Mouse (Mus musculus) ES-Bruce4 (cell line): ENCODE data around the gene Bmp2k. TPM values are rescaled to one million over a fixed set of nuclear protein-coding genes. Genes with fewer than 3 reads are reported as not detected.
"Not testable (repeated sequence)": the region's sequence is repeated elsewhere in the genome, so short reads cannot be mapped to it uniquely, and the experiment has no call there.

Source experiments
- H3K27ac ChIP-seq: 2 replicates; pipeline ENCODE4 v1.5.1; 2012; ENCODE audit warnings: low read length, inconsistent platforms; ENCODE audit not compliant: insufficient read depth
- H3K27me3 ChIP-seq: 2 replicates; pipeline ENCODE4 v1.6.1; 2012; ENCODE audit warnings: mild to moderate bottlenecking, low read length, inconsistent platforms; ENCODE audit not compliant: control insufficient read depth, poor library complexity, insufficient read depth, severe bottlenecking
- H3K36me3 ChIP-seq: 2 replicates; pipeline ENCODE4 v1.6.1; 2012; ENCODE audit warnings: inconsistent platforms, mild to moderate bottlenecking, low read length, moderate library complexity; ENCODE audit not compliant: control insufficient read depth, poor library complexity, insufficient read depth, severe bottlenecking
- H3K4me1 ChIP-seq: one replicate; pipeline ENCODE4 v1.8.1; 2011; ENCODE audit warnings: low read length; ENCODE audit not compliant: control insufficient read depth, insufficient read depth
- H3K4me3 ChIP-seq: 2 replicates; pipeline ENCODE4 v1.5.1; 2011; ENCODE audit warnings: low read depth, mild to moderate bottlenecking, low read length
- H3K9ac ChIP-seq: 2 replicates; pipeline ENCODE4 v1.6.1; 2012; ENCODE audit warnings: low read depth, mild to moderate bottlenecking, inconsistent platforms; ENCODE audit not compliant: poor library complexity, severe bottlenecking
- H3K9me3 ChIP-seq: replicated peaks from 2 replicates; pipeline ENCODE4 v1.6.1; 2012; ENCODE audit warnings: mild to moderate bottlenecking, low read length, inconsistent platforms; ENCODE audit not compliant: control insufficient read depth, poor library complexity, insufficient read depth, severe bottlenecking
- CTCF ChIP-seq: IDR thresholded peaks from one replicate; pipeline ENCODE4 v1.8.1; 2011; ENCODE audit warnings: low read depth, low read length
- EP300 ChIP-seq: IDR thresholded peaks from 2 replicates; pipeline ENCODE4 v1.6.1; 2011; ENCODE audit warnings: low read depth, low read length; ENCODE audit not compliant: insufficient read depth
- POLR2A ChIP-seq: IDR thresholded peaks from one replicate; pipeline ENCODE4 v1.8.1; 2011; ENCODE audit warnings: low read length; ENCODE audit not compliant: insufficient read depth
- polyA plus RNA-seq: library from polyadenylated mRNA; stranded (reverse); fragments of >200 nt; gene quantifications from 2 replicates; pipeline ENCODE4 v1.2.4, GENCODE M21; 2011; ENCODE audit warnings: low read depth; ENCODE audit not compliant: missing spikeins, insufficient read depth, insufficient read length

Bmp2k gene
- polyA plus RNA-seq, 1 experiment = 10.3 TPM

DNA sequence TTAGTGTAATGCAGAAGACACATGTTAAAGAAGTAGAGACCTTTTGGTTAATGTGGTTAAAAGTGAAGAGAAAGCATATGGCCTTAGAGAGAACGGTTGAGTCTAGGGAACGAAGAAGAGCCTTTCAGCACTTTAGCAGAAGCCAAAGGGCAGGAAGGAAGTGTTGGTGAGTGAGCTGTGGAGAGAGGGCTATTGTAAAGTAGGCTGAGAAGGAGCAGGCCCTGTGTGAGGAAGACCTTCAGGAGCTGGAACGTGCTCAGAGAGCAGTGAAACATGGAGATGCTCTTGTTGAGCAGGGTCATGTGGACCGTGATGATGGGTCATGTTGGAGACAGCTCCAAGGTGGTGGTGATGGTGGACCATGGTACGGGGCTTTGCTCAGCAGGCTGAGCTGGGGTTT lies 4.8 kb downstream of the Bmp2k start:
- no peak for TF ChIP-seq EP300
- no peak for TF ChIP-seq CTCF
- TF ChIP-seq POLR2A = no peak
- Histone ChIP-seq H3K9me3 (no peaks in the 10 kb centered on the region), H3K4me1 (no peaks in the 10 kb centered on the region), H3K27ac (no peak overlapping the region), H3K4me3 (no peak overlapping the region), H3K9ac (no peak overlapping the region), H3K36me3 (no peaks in the 10 kb centered on the region), H3K27me3 (no peaks in the 10 kb centered on the region)

GRCm38 (mm10) chr5:97002937-97003336 lies 5.4 kb downstream of the Bmp2k start:
- H3K9me3 ChIP-seq = no peaks in the 10 kb centered on the region
- no peaks in the 10 kb centered on the region for H3K27me3 ChIP-seq
- H3K9ac ChIP-seq = no peak overlapping the region
- no peak overlapping the region for H3K4me3 ChIP-seq
- TF ChIP-seq CTCF = no peak
- TF ChIP-seq EP300 = no peak
- no peak for TF ChIP-seq POLR2A
- no peaks in the 10 kb centered on the region for H3K36me3 ChIP-seq
- H3K4me1 ChIP-seq = no peaks in the 10 kb centered on the region
- H3K27ac ChIP-seq = no peak overlapping the region

- Histone ChIP-seq H3K4me1 (no peaks in the 10 kb centered on the region), H3K27me3 (no peaks in the 10 kb centered on the region), H3K4me3 (no peak overlapping the region), H3K9me3 (no peaks in the 10 kb centered on the region), H3K9ac (no peak overlapping the region), H3K36me3 (no peaks in the 10 kb centered on the region), H3K27ac (no peak overlapping the region)
- no peak for TF ChIP-seq EP300
- TF ChIP-seq POLR2A = no peak
- TF ChIP-seq CTCF = no peak
Measured at GRCm38 (mm10) chr5:97004178-97005030, 6.9 kb downstream of the Bmp2k start.

DNA sequence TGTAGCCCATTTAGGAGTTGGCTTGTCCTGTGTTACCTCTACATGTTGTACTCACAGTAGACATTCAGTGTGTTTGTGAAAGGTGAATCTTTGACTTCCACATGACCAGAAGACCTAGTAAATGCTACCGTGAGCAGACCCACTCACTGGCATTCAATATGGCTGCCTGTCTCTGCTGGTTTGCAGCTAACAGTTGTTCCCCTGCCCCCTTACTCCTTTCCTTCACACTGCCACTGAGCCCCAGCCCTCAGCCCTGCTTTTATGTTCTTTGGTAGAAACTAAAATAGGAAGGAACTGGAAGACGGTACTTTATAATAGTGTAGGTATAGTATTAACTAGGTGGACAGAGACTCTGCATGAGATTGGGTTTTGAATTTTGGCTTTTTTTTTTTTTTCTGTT lies 8.4 kb downstream of the Bmp2k start:
- H3K27ac ChIP-seq = no peak overlapping the region
- H3K9me3 ChIP-seq = no peaks in the 10 kb centered on the region
- H3K4me1 ChIP-seq = no peaks in the 10 kb centered on the region
- no peak overlapping the region for H3K4me3 ChIP-seq
- H3K36me3 ChIP-seq = no peaks in the 10 kb centered on the region
- no peaks in the 10 kb centered on the region for H3K27me3 ChIP-seq
- H3K9ac ChIP-seq = no peak overlapping the region
- TF ChIP-seq CTCF (no peak), POLR2A (no peak), EP300 (no peak)

- no peaks in the 10 kb centered on the region for H3K36me3 ChIP-seq
- H3K9me3 ChIP-seq = no peaks in the 10 kb centered on the region
- no peak overlapping the region for H3K9ac ChIP-seq
- TF ChIP-seq CTCF (no peak), POLR2A (no peak), EP300 (no peak)
- H3K27me3 ChIP-seq = no peaks in the 10 kb centered on the region
- no peak overlapping the region for H3K27ac ChIP-seq
- no peaks in the 10 kb centered on the region for H3K4me1 ChIP-seq
- no peak overlapping the region for H3K4me3 ChIP-seq
Measured at GRCm38 (mm10) chr5:97006929-97007328, 9.4 kb downstream of the Bmp2k start.

GRCm38 (mm10) chr5:97007496-97007895 lies 10.0 kb downstream of the Bmp2k start:
- H3K4me1 ChIP-seq = no peaks in the 10 kb centered on the region
- H3K36me3 ChIP-seq = no peaks in the 10 kb centered on the region

DNA sequence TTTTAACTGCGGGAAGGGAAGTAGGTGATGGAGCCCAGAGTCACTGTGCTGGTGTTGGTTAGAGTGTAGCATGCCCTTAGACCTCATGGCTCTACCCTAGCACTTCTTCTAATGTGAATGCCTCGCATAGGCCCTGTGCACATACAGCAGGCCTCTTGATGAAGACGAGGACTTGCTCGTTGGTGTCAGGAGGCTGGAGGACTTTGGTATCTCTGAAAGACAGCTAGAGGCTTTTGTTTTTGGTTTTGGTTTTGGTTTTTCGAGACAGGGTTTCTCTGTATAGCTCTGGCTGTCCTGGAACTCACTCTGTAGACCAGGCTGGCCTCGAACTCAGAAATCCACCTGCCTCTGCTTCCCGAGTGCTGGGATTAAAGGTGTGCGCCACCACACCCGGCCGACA lies 11.7 kb downstream of the Bmp2k start:
- not testable (repeated sequence) for H3K4me3 ChIP-seq, H3K9ac ChIP-seq, H3K4me1 ChIP-seq, H3K36me3 ChIP-seq, H3K27me3 ChIP-seq, H3K27ac ChIP-seq, H3K9me3 ChIP-seq

More at GRCm38 (mm10) chr5:97007496-97007895, 10.0 kb downstream of the Bmp2k start:
- TF ChIP-seq POLR2A = no peak
- no peak for TF ChIP-seq EP300
- TF ChIP-seq CTCF = no peak
- Histone ChIP-seq H3K4me3 (no peak overlapping the region), H3K9ac (no peak overlapping the region), H3K27ac (no peak overlapping the region), H3K9me3 (no peaks in the 10 kb centered on the region), H3K27me3 (no peaks in the 10 kb centered on the region)
